Mouse (Mus musculus): ENCODE measurements at regions not wholly inside any gene's neighbourhood (a gene's known extent, or its start where the extent isn't known, plus 50 kb on each side); places are given as distances from the start of the nearest gene placed in this dataset.

GRCm38 (mm10) chr12:117447223-117447622 is 69.1 kb upstream of the Rapgef5 start:
- Histone ChIP-seq H3K27ac (replicated peaks; ENCODE audit: low read depth, low read length) (no peak overlapping the region), H3K9me3 (ENCODE audit: control insufficient read depth, low read length) (no peaks in the 10 kb centered on the region), H3K27me3 (ENCODE audit: control insufficient read depth, insufficient read depth, low read length) (no peaks in the 10 kb centered on the region), H3K9ac (ENCODE audit: low read depth, low read length, severe bottlenecking) (no peak overlapping the region), H3K4me1 (ENCODE audit: control insufficient read depth, insufficient read depth, low read length) (peaks cover 3% of the 10 kb centered on the region; the same call in 1 of the 2 replicates), H3K36me3 (ENCODE audit: control insufficient read depth, insufficient read depth, low read length) (no peaks in the 10 kb centered on the region), H3K4me3 (replicated peaks; ENCODE audit: low read length) (no peak overlapping the region), H3K4me2 (replicated peaks; ENCODE audit: low read depth, low read length, severe bottlenecking) (peak overlapping the region; percentile 23; the same call in 1 of the 2 replicates)
- TF ChIP-seq POLR2A (IDR thresholded peaks at IDR 0.05; ENCODE audit: borderline replicate concordance, extremely low read depth, insufficient read depth, insufficient read length), result no peak
- WGBS, result 19% methylated on average over 9 of the region's 10 CpGs
- ATAC-seq (ENCODE audit: low FRiP score, low read depth) (no peak), DNase-seq (ENCODE audit: low spot score) (no peak)

GRCm38 (mm10) chr12:117447843-117448728 is 68.2 kb upstream of the Rapgef5 start:
- H3K4me2 ChIP-seq (replicated peaks; ENCODE audit: low read depth, low read length, severe bottlenecking), result no peak overlapping the region; the same call in 1 of the 2 replicates
- H3K4me1 ChIP-seq (ENCODE audit: control insufficient read depth, insufficient read depth, low read length), result peaks cover 3% of the 10 kb centered on the region; the same call in 1 of the 2 replicates
- H3K36me3 ChIP-seq (ENCODE audit: control insufficient read depth, insufficient read depth, low read length), result no peaks in the 10 kb centered on the region
- WGBS, result 62% methylated on average over 19 of the region's 19 CpGs
- ATAC-seq (ENCODE audit: low FRiP score, low read depth) (no peak), DNase-seq (ENCODE audit: low spot score) (no peak)
- no peak for TF ChIP-seq POLR2A (IDR thresholded peaks at IDR 0.05; ENCODE audit: borderline replicate concordance, extremely low read depth, insufficient read depth, insufficient read length)
- H3K9me3 ChIP-seq (ENCODE audit: control insufficient read depth, low read length), result no peaks in the 10 kb centered on the region
- no peak overlapping the region for H3K27ac ChIP-seq (replicated peaks; ENCODE audit: low read depth, low read length)
- H3K4me3 ChIP-seq (replicated peaks; ENCODE audit: low read length), result no peak overlapping the region
- H3K27me3 ChIP-seq (ENCODE audit: control insufficient read depth, insufficient read depth, low read length), result no peaks in the 10 kb centered on the region
- H3K9ac ChIP-seq (ENCODE audit: low read depth, low read length, severe bottlenecking), result no peak overlapping the region

DNA sequence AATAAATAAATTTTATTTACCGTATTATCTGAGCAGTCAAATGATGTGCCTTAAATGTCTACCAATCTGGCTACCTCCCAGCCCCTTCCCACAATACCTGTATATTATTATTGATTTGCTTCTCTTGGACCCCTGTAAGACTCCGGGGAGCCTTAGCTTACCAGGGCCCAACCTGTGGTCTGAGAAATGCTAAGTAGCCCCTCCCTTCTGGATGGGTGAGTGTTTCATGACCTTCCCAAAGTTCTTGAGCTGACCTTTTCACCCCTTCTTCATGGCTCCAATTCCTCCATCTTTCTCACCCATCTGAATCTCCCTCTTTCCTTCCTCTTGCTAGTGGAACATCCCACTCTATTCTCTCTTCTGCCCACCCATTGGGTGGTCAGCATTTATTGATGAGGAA is 67.2 kb upstream of the Rapgef5 start:
- 93% methylated on average over 2 of the region's 2 CpGs for WGBS
- Histone ChIP-seq H3K36me3 (ENCODE audit: control insufficient read depth, insufficient read depth, low read length) (no peaks in the 10 kb centered on the region), H3K4me3 (replicated peaks; ENCODE audit: low read length) (no peak overlapping the region), H3K4me2 (replicated peaks; ENCODE audit: low read depth, low read length, severe bottlenecking) (no peak overlapping the region), H3K4me1 (ENCODE audit: control insufficient read depth, insufficient read depth, low read length) (peaks cover 3% of the 10 kb centered on the region; the same call in 1 of the 2 replicates), H3K9ac (ENCODE audit: low read depth, low read length, severe bottlenecking) (no peak overlapping the region), H3K9me3 (ENCODE audit: control insufficient read depth, low read length) (no peaks in the 10 kb centered on the region), H3K27me3 (ENCODE audit: control insufficient read depth, insufficient read depth, low read length) (no peaks in the 10 kb centered on the region), H3K27ac (replicated peaks; ENCODE audit: low read depth, low read length) (no peak overlapping the region)
- ATAC-seq (ENCODE audit: low FRiP score, low read depth) (no peak), DNase-seq (ENCODE audit: low spot score) (no peak)
- TF ChIP-seq POLR2A (IDR thresholded peaks at IDR 0.05; ENCODE audit: borderline replicate concordance, extremely low read depth, insufficient read depth, insufficient read length), result no peak

DNA sequence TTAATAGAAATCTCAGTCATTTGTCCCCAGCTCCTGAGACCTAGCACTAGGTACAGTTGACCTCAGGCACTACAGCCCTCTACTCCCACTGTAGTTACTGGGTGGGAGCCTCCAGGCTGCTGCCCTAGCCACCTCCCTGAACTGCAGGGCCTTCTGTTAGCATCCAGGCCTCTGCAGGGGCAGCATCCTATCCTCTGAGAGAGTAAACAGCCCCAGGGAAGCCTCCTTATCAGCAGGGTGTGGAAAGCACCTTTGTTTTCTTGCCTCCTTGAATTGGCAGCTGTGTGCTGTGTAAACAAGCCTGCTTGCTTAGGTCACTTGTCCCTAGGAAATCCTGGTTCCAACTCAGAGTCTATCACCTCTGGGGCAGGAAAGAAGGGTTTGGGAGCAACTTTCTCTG is 66.2 kb upstream of the Rapgef5 start:
- Histone ChIP-seq H3K27ac (replicated peaks; ENCODE audit: low read depth, low read length) (no peak overlapping the region), H3K4me1 (ENCODE audit: control insufficient read depth, insufficient read depth, low read length) (peaks cover 3% of the 10 kb centered on the region; the same call in 1 of the 2 replicates), H3K27me3 (ENCODE audit: control insufficient read depth, insufficient read depth, low read length) (no peaks in the 10 kb centered on the region), H3K4me2 (replicated peaks; ENCODE audit: low read depth, low read length, severe bottlenecking) (no peak overlapping the region), H3K9me3 (ENCODE audit: control insufficient read depth, low read length) (no peaks in the 10 kb centered on the region), H3K4me3 (replicated peaks; ENCODE audit: low read length) (no peak overlapping the region), H3K36me3 (ENCODE audit: control insufficient read depth, insufficient read depth, low read length) (no peaks in the 10 kb centered on the region), H3K9ac (ENCODE audit: low read depth, low read length, severe bottlenecking) (no peak overlapping the region)
- ATAC-seq (ENCODE audit: low FRiP score, low read depth) (no peak), DNase-seq (ENCODE audit: low spot score) (no peak)
- TF ChIP-seq POLR2A (IDR thresholded peaks at IDR 0.05; ENCODE audit: borderline replicate concordance, extremely low read depth, insufficient read depth, insufficient read length), result no peak

DNA sequence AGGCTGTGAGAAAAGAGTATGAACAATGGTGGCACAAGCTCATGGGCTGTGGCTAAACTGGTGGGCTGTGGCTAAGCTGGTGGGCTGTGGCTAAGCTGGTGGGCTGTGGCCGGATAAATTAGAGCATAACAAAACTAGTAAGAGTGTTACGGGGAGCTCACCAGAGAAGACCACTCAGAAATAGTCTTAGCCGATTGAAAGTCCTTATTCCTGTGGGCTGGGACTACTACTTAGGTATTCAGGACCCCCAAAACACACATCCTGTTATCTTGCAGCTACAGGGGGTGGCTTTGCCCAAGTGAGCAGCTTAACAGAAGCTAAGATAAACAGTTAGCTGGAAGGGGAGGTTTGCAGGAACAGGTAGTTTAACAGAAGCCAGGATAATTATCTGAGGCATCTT is 65.4 kb upstream of the Rapgef5 start:
- 68% methylated on average over 3 of the region's 3 CpGs for WGBS
- ATAC-seq (ENCODE audit: low FRiP score, low read depth) (no peak), DNase-seq (ENCODE audit: low spot score) (no peak)
- no peak overlapping the region for H3K27ac ChIP-seq (replicated peaks; ENCODE audit: low read depth, low read length)
- H3K27me3 ChIP-seq (ENCODE audit: control insufficient read depth, insufficient read depth, low read length), result no peaks in the 10 kb centered on the region
- H3K4me2 ChIP-seq (replicated peaks; ENCODE audit: low read depth, low read length, severe bottlenecking), result no peak overlapping the region
- H3K36me3 ChIP-seq (ENCODE audit: control insufficient read depth, insufficient read depth, low read length), result no peaks in the 10 kb centered on the region
- TF ChIP-seq POLR2A (IDR thresholded peaks at IDR 0.05; ENCODE audit: borderline replicate concordance, extremely low read depth, insufficient read depth, insufficient read length), result no peak
- peaks cover 3% of the 10 kb centered on the region; the same call in 1 of the 2 replicates for H3K4me1 ChIP-seq (ENCODE audit: control insufficient read depth, insufficient read depth, low read length)
- H3K9me3 ChIP-seq (ENCODE audit: control insufficient read depth, low read length), result no peaks in the 10 kb centered on the region
- H3K4me3 ChIP-seq (replicated peaks; ENCODE audit: low read length), result no peak overlapping the region
- no peak overlapping the region for H3K9ac ChIP-seq (ENCODE audit: low read depth, low read length, severe bottlenecking)

All from limb, embryonic 14.5 days (tissue).